9 mouse cellular contexts compared by ENCODE assay signal in the genomic region with DNA sequence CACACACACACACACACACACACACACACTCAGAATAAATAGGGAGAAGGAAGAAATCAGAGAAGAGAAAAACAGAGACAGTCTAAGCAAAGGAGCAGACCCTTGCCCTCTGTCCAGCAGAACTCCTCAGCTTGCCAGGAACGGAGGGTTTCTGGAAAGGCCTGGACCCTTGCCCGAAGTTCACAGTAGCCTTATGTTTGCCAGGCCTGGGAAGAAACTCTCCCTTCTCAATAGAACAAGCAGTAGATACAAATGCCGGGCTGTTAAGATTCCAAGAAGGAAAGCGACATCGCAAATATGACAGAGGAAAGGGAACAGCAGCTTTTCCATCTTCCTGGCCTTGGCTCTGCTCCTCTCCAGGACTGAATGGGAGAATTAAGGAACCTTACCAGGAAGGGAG.
DNase-seq lines count a peak whose midpoint lies in the region; ATAC-seq lines count a peak whose summit lies in the region.
"Had no signal": no experiment of that assay in that cellular context is flagged by ENCODE, and none has a peak within 500 bp of the region (broad histone marks: within the 10 kb centered on the region; RNA-seq: fewer than 3 reads in every experiment).

No protein-coding gene starts in this region.

- peak; percentile 14 for DNase-seq in adrenal gland, postnatal 14 days
- no peak for DNase-seq in adrenal gland, postnatal 36 days
- no peak for DNase-seq in midbrain, embryonic 11.5 days (ENCODE audit: low spot score, missing footprints)
- peak; percentile 85 for DNase-seq in kidney, postnatal 14 days
- no peak for DNase-seq in urinary bladder, postnatal 10 days (ENCODE audit: low spot score)

- WGBS in midbrain, embryonic 15.5 days, result 78% methylated on average over 5 of the region's 5 CpGs
- WGBS in midbrain, embryonic 11.5 days, result 92% methylated on average over 5 of the region's 5 CpGs
- WGBS in neural tube, embryonic 15.5 days, result 73% methylated on average over 5 of the region's 5 CpGs
- WGBS in intestine, embryonic 16.5 days, result 58% methylated on average over 5 of the region's 5 CpGs

- H3K4me3 ChIP-seq in midbrain, embryonic 15.5 days, result no peak overlapping the region
- no peak overlapping the region for H3K4me3 ChIP-seq in midbrain, embryonic 11.5 days (ENCODE audit: low read depth, low read length)
- H3K4me3 ChIP-seq in neural tube, embryonic 15.5 days (replicated peaks), result no peak overlapping the region
- no peak overlapping the region for H3K4me3 ChIP-seq in intestine, embryonic 16.5 days (ENCODE audit: low read length)
- H3K4me3 ChIP-seq: megakaryocyte, embryonic 14.5 days had no signal

- peaks cover 14% of the 10 kb centered on the region for H3K4me1 ChIP-seq in midbrain, embryonic 15.5 days
- H3K4me1 ChIP-seq in midbrain, embryonic 11.5 days (ENCODE audit: control insufficient read depth, insufficient read depth, low read length), result peaks cover 13% of the 10 kb centered on the region
- peaks cover 12% of the 10 kb centered on the region for H3K4me1 ChIP-seq in neural tube, embryonic 15.5 days
- H3K4me1 ChIP-seq in intestine, embryonic 16.5 days (ENCODE audit: control insufficient read depth, insufficient read depth, low read length), result peaks cover 21% of the 10 kb centered on the region
- H3K4me1 ChIP-seq: megakaryocyte, embryonic 14.5 days had no signal

- H3K9ac ChIP-seq in midbrain, embryonic 15.5 days, result no peak overlapping the region
- H3K9ac ChIP-seq in midbrain, embryonic 11.5 days (ENCODE audit: low read length), result no peak overlapping the region
- no peak overlapping the region for H3K9ac ChIP-seq in neural tube, embryonic 15.5 days (replicated peaks)
- no peak overlapping the region for H3K9ac ChIP-seq in intestine, embryonic 16.5 days (ENCODE audit: low read depth, low read length)

- no peaks in the 10 kb centered on the region for H3K9me3 ChIP-seq in midbrain, embryonic 15.5 days
- no peaks in the 10 kb centered on the region for H3K9me3 ChIP-seq in midbrain, embryonic 11.5 days (ENCODE audit: control insufficient read depth, low read length)
- no peaks in the 10 kb centered on the region for H3K9me3 ChIP-seq in neural tube, embryonic 15.5 days (replicated peaks)
- H3K9me3 ChIP-seq in intestine, embryonic 16.5 days (ENCODE audit: control insufficient read depth, low read length), result no peaks in the 10 kb centered on the region
- H3K9me3 ChIP-seq: megakaryocyte, embryonic 14.5 days had no signal

- H3K27me3 ChIP-seq in midbrain, embryonic 15.5 days (replicated peaks), result no peaks in the 10 kb centered on the region
- peaks cover 11% of the 10 kb centered on the region for H3K27me3 ChIP-seq in midbrain, embryonic 11.5 days (ENCODE audit: control insufficient read depth, insufficient read depth, low read length)
- H3K27me3 ChIP-seq in neural tube, embryonic 15.5 days (replicated peaks), result no peaks in the 10 kb centered on the region
- no peaks in the 10 kb centered on the region for H3K27me3 ChIP-seq in intestine, embryonic 16.5 days (replicated peaks; ENCODE audit: control insufficient read depth, insufficient read depth, low read length)

- ATAC-seq in midbrain, embryonic 15.5 days (replicated peaks), result no peak
- ATAC-seq in midbrain, embryonic 11.5 days (ENCODE audit: low FRiP score), result no peak
- ATAC-seq in neural tube, embryonic 15.5 days (ENCODE audit: low FRiP score), result no peak
- ATAC-seq in intestine, embryonic 16.5 days, result no peak

- H3K36me3 ChIP-seq in midbrain, embryonic 15.5 days (replicated peaks), result no peaks in the 10 kb centered on the region
- no peaks in the 10 kb centered on the region for H3K36me3 ChIP-seq in midbrain, embryonic 11.5 days (ENCODE audit: control insufficient read depth, insufficient read depth, low read length)
- no peaks in the 10 kb centered on the region for H3K36me3 ChIP-seq in neural tube, embryonic 15.5 days
- H3K36me3 ChIP-seq in intestine, embryonic 16.5 days (ENCODE audit: control insufficient read depth, insufficient read depth, low read length), result no peaks in the 10 kb centered on the region

- H3K27ac ChIP-seq in midbrain, embryonic 15.5 days, result peak overlapping the region; percentile 11; the same call in 1 of the 2 replicates
- no peak overlapping the region for H3K27ac ChIP-seq in midbrain, embryonic 11.5 days (ENCODE audit: low read depth, low read length)
- H3K27ac ChIP-seq in neural tube, embryonic 15.5 days (replicated peaks), result peak overlapping the region; percentile 54
- no peak overlapping the region for H3K27ac ChIP-seq in intestine, embryonic 16.5 days (ENCODE audit: low read length)

- no peak overlapping the region for H3K4me2 ChIP-seq in midbrain, embryonic 15.5 days
- no peak overlapping the region for H3K4me2 ChIP-seq in midbrain, embryonic 11.5 days
- no peak overlapping the region for H3K4me2 ChIP-seq in neural tube, embryonic 15.5 days
- H3K4me2 ChIP-seq in intestine, embryonic 16.5 days (ENCODE audit: low read depth, low read length), result no peak overlapping the region

Comparison
In these comparisons a context has a peak if more than half of its experiments do, and no peak if none do; other contexts are left out.
1. DNase-seq: peak in adrenal gland, postnatal 14 days (single experiment) and kidney, postnatal 14 days (single experiment); none in adrenal gland, postnatal 36 days (0 of 2), midbrain, embryonic 11.5 days (single experiment) and urinary bladder, postnatal 10 days (single experiment).
2. H3K27ac ChIP-seq: peak in midbrain, embryonic 15.5 days (single experiment) and neural tube, embryonic 15.5 days (single experiment); none in midbrain, embryonic 11.5 days (single experiment) and intestine, embryonic 16.5 days (single experiment).